Mouse (Mus musculus): ENCODE results near the gene Got1.

Got1 gene

GRCm38 (mm10) chr19:43524187-43525103 lies at the start of gene Got1:
Gene Got1, minus strand, starts transcription at chr19:43524605.
- DNase-seq (ENCODE audit: low spot score): peak; percentile 81

GRCm38 (mm10) chr19:43570831-43571790 lies 46.7 kb upstream of the Got1 start:
- peak; percentile 58 for DNase-seq (ENCODE audit: low spot score)

GRCm38 (mm10) chr19:43569133-43569532 lies 44.7 kb upstream of the Got1 start:
- no peak for DNase-seq (ENCODE audit: low spot score)

- no peak for DNase-seq (ENCODE audit: low spot score)
These were observed 43.9 kb upstream of the Got1 start for GRCm38 (mm10) chr19:43568298-43568697.

- no peak for DNase-seq (ENCODE audit: low spot score)
These were observed 38.8 kb upstream of the Got1 start for GRCm38 (mm10) chr19:43563166-43563565.

GRCm38 (mm10) chr19:43561841-43562240 lies 37.4 kb upstream of the Got1 start:
- DNase-seq (ENCODE audit: low spot score): no peak

GRCm38 (mm10) chr19:43560244-43560643 lies 35.8 kb upstream of the Got1 start:
- no peak for DNase-seq (ENCODE audit: low spot score)

GRCm38 (mm10) chr19:43551493-43551890 lies 27.1 kb upstream of the Got1 start:
- no peak for DNase-seq (ENCODE audit: low spot score)

GRCm38 (mm10) chr19:43550706-43551492 lies 26.5 kb upstream of the Got1 start:
- no peak for DNase-seq (ENCODE audit: low spot score)

GRCm38 (mm10) chr19:43548060-43548459 lies 23.7 kb upstream of the Got1 start:
- DNase-seq (ENCODE audit: low spot score): no peak

GRCm38 (mm10) chr19:43546337-43547117 lies 22.1 kb upstream of the Got1 start:
- no peak for DNase-seq (ENCODE audit: low spot score)

- no peak for DNase-seq (ENCODE audit: low spot score)
These were observed 11.0 kb upstream of the Got1 start for GRCm38 (mm10) chr19:43535372-43535771.

GRCm38 (mm10) chr19:43530921-43531320 lies 6.5 kb upstream of the Got1 start:
- DNase-seq (ENCODE audit: low spot score): no peak

GRCm38 (mm10) chr19:43530197-43530770 lies 5.9 kb upstream of the Got1 start:
- DNase-seq (ENCODE audit: low spot score): peak; percentile 26

- no peak for DNase-seq (ENCODE audit: low spot score)
These were observed 3.7 kb upstream of the Got1 start for GRCm38 (mm10) chr19:43528056-43528587.

- DNase-seq (ENCODE audit: low spot score): no peak
These were observed 2.7 kb upstream of the Got1 start for GRCm38 (mm10) chr19:43527131-43527530.

GRCm38 (mm10) chr19:43526025-43526424 lies 1.6 kb upstream of the Got1 start:
- DNase-seq (ENCODE audit: low spot score): no peak

GRCm38 (mm10) chr19:43525566-43525965 lies 1.2 kb upstream of the Got1 start:
- no peak for DNase-seq (ENCODE audit: low spot score)

- no peak for DNase-seq (ENCODE audit: low spot score)
These were observed 688 bp upstream of the Got1 start for GRCm38 (mm10) chr19:43525104-43525482.

GRCm38 (mm10) chr19:43523551-43523950 lies 854 bp downstream of the Got1 start:
- DNase-seq (ENCODE audit: low spot score): no peak
